Mouse (Mus musculus) bone marrow, adult 2 months (tissue): ENCODE measurements around the gene Rbpj.
"Not testable (repeated sequence)": the region's sequence is repeated elsewhere in the genome, so short reads cannot be mapped to it uniquely, and the experiment has no call there.

Experiments used
- CTCF ChIP-seq: fragments of 200-500 bp; IDR thresholded peaks from 2 replicates; pipeline ENCODE4 v1.5.1; 2011; ENCODE audit warnings: low read length, control low read depth; ENCODE audit not compliant: control insufficient read depth, insufficient read depth
- POLR2A ChIP-seq: fragments of 200-500 bp; IDR thresholded peaks from 2 replicates; pipeline ENCODE4 v1.6.1; 2011; ENCODE audit warnings: low read depth, mild to moderate bottlenecking, control low read depth, low read length, borderline replicate concordance; ENCODE audit not compliant: control insufficient read depth

DNA sequence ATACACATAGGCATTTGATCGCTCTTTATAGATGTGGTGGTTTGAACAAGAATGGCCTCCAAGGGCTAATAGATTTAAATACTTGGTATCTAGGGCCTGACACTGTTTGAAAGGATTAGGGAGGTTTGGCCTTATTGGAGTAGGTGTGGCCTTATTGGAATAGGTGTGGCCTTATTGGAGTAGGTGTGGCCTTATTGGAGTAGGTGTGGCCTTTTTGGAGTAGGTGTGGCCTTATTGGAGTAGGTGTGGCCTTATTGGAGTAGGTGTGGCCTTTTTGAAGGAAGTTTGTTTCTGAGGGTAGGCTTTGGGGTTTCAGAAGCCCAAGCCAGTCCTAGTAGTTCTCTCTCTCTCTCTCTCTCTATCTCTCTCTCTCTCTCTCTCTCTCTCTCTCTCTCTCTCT, 84.4 kb downstream of the Rbpj start:
- TF ChIP-seq POLR2A, CTCF: not testable (repeated sequence)
